Mouse (Mus musculus) hindbrain, embryonic 12.5 days (tissue): ENCODE data around the gene Topaz1. TPM values are rescaled to one million over a fixed set of nuclear protein-coding genes. Genes with fewer than 3 reads are reported as not detected.

Experiments
- polyA plus RNA-seq: library from polyadenylated mRNA; unstranded; fragments of >200 nt; fragmentation: Nextera tagmentation; extraction: Ambion mirVana; gene quantifications from 2 replicates; pipeline ENCODE4 v1.2.1, GENCODE M21; 2016

The Topaz1 gene
- polyA plus RNA-seq, 1 experiment from 2014 or later: not detected

Other genes with a start within 250 kb of the Topaz1 start
- gene Tcaim, start 58.2 kb downstream of the Topaz1 start, polyA plus RNA-seq: 8.1 and 9.3 TPM in 2 replicates
- 1.1 TPM in 2 replicates for gene Gm35549, start 96.7 kb downstream of the Topaz1 start, polyA plus RNA-seq
- gene Zfp445, start 118.7 kb downstream of the Topaz1 start, polyA plus RNA-seq: 115 and 120 TPM in 2 replicates
- gene Zkscan7, start 138.3 kb downstream of the Topaz1 start, polyA plus RNA-seq: 5.7 and 6.3 TPM in 2 replicates
- 31.1 and 32.0 TPM in 2 replicates for gene Zfp105, start 175.7 kb downstream of the Topaz1 start, polyA plus RNA-seq
- gene 1110059G10Rik, start 203.7 kb downstream of the Topaz1 start, polyA plus RNA-seq: 30.0 and 31.0 TPM in 2 replicates
- gene Kif15, start 203.7 kb downstream of the Topaz1 start, polyA plus RNA-seq: 46.4 and 50.1 TPM in 2 replicates